Mouse (Mus musculus) lung, embryonic 15.5 days (tissue): ENCODE results near the gene Tssk1. TPM values are rescaled to one million over a fixed set of nuclear protein-coding genes. Genes with fewer than 3 reads are reported as not detected.
A peak's percentile ranks its signal among the peaks of the same experiment; 100 is the strongest.

Experiments
- ATAC-seq: fragments of 200-750 bp; cut with Nextera tagmentation; 2 replicates; pipeline ENCODE4 v1.8.0; 2017; ENCODE audit warnings: moderate number of reproducible peaks, borderline replicate concordance; ENCODE audit not compliant: low FRiP score, low TSS enrichment; ENCODE audit errors: extremely low read depth
- H3K27ac ChIP-seq: fragments of 300-500 bp; sonication (generic); 2 replicates; pipeline ENCODE4 v1.5.1; 2015; ENCODE audit warnings: moderate library complexity, mild to moderate bottlenecking, inconsistent platforms
- H3K27me3 ChIP-seq: fragments of 300-500 bp; sonication (generic); 2 replicates; pipeline ENCODE4 v1.6.1; 2015; ENCODE audit warnings: inconsistent platforms
- H3K36me3 ChIP-seq: fragments of 300-500 bp; sonication (generic); 2 replicates; pipeline ENCODE4 v1.6.1; 2015; ENCODE audit warnings: inconsistent platforms
- H3K4me1 ChIP-seq: fragments of 300-500 bp; sonication (generic); 2 replicates; pipeline ENCODE4 v1.6.1; 2015; ENCODE audit warnings: inconsistent platforms
- H3K4me2 ChIP-seq: fragments of 300-500 bp; sonication (generic); 2 replicates; pipeline ENCODE4 v1.6.1; 2015; ENCODE audit warnings: inconsistent platforms, mild to moderate bottlenecking, moderate library complexity
- H3K4me3 ChIP-seq: fragments of 300-500 bp; sonication (generic); 2 replicates; pipeline ENCODE4 v1.5.1; 2015; ENCODE audit warnings: mild to moderate bottlenecking, inconsistent platforms
- H3K9ac ChIP-seq: fragments of 300-500 bp; sonication (generic); 2 replicates; pipeline ENCODE4 v1.6.1; 2015; ENCODE audit warnings: inconsistent platforms
- H3K9me3 ChIP-seq: fragments of 300-500 bp; sonication (generic); 2 replicates; pipeline ENCODE4 v1.6.1; 2016; ENCODE audit warnings: inconsistent platforms
- WGBS: fragments of 180-500 bp; shearing (Covaris S2); methylation state at CpG from one replicate; pipeline ENCODE4 v1.1.7; 2015; 5-methylcytosine and 5-hydroxymethylcytosine counted together
- polyA plus RNA-seq: library from polyadenylated mRNA; unstranded; fragments of >200 nt; fragmentation: Nextera tagmentation; extraction: Ambion mirVana; gene quantifications from 2 replicates; pipeline ENCODE4 v1.2.1, GENCODE M21; 2015

Gene Tssk1
- polyA plus RNA-seq, 1 experiment from 2014 or later: 0.05 TPM

GRCm38 (mm10) chr16:17875174-17875573 is 18.8 kb upstream of the Tssk1 start:
- no peak overlapping the region for H3K27ac ChIP-seq
- peaks cover 26% of the 10 kb centered on the region for H3K36me3 ChIP-seq
- H3K4me3 ChIP-seq: no peak overlapping the region
- no peaks in the 10 kb centered on the region for H3K4me1 ChIP-seq
- WGBS: 69% methylated on average over 4 of the region's 4 CpGs
- no peaks in the 10 kb centered on the region for H3K9me3 ChIP-seq
- no peak overlapping the region for H3K4me2 ChIP-seq
- no peaks in the 10 kb centered on the region for H3K27me3 ChIP-seq
- no peak for ATAC-seq
- H3K9ac ChIP-seq: no peak overlapping the region

- H3K9ac ChIP-seq: no peak overlapping the region
- no peak overlapping the region for H3K27ac ChIP-seq
- ATAC-seq: no peak
- H3K4me1 ChIP-seq: no peaks in the 10 kb centered on the region
- H3K4me2 ChIP-seq: no peak overlapping the region
- 91% methylated on average over 1 of the region's 1 CpGs for WGBS
- H3K4me3 ChIP-seq: no peak overlapping the region
- H3K36me3 ChIP-seq: peaks cover 17% of the 10 kb centered on the region
- H3K27me3 ChIP-seq: no peaks in the 10 kb centered on the region
- H3K9me3 ChIP-seq: no peaks in the 10 kb centered on the region
Measured at GRCm38 (mm10) chr16:17876096-17876495, 17.9 kb upstream of the Tssk1 start.

GRCm38 (mm10) chr16:17879571-17879970 is 14.5 kb upstream of the Tssk1 start:
- no peak for ATAC-seq
- H3K27ac ChIP-seq: no peak overlapping the region
- H3K4me1 ChIP-seq: peaks cover 11% of the 10 kb centered on the region; the same call in 1 of the 2 replicates
- no peaks in the 10 kb centered on the region for H3K27me3 ChIP-seq
- 80% methylated on average over 4 of the region's 4 CpGs for WGBS
- H3K9me3 ChIP-seq: no peaks in the 10 kb centered on the region
- no peak overlapping the region for H3K9ac ChIP-seq
- no peak overlapping the region for H3K4me2 ChIP-seq
- no peaks in the 10 kb centered on the region for H3K36me3 ChIP-seq
- H3K4me3 ChIP-seq: no peak overlapping the region

- ATAC-seq: no peak
- Histone ChIP-seq H3K4me1 (peaks cover 11% of the 10 kb centered on the region; the same call in 1 of the 2 replicates), H3K27me3 (no peaks in the 10 kb centered on the region), H3K27ac (no peak overlapping the region), H3K9ac (no peak overlapping the region), H3K36me3 (no peaks in the 10 kb centered on the region), H3K9me3 (no peaks in the 10 kb centered on the region), H3K4me2 (no peak overlapping the region), H3K4me3 (no peak overlapping the region)
Measured at GRCm38 (mm10) chr16:17882196-17882595, 11.8 kb upstream of the Tssk1 start.

GRCm38 (mm10) chr16:17884116-17884515 is 9.9 kb upstream of the Tssk1 start:
- Histone ChIP-seq H3K36me3 (no peaks in the 10 kb centered on the region), H3K27me3 (no peaks in the 10 kb centered on the region), H3K9ac (no peak overlapping the region), H3K27ac (no peak overlapping the region), H3K4me1 (peaks cover 11% of the 10 kb centered on the region; the same call in 1 of the 2 replicates), H3K4me3 (no peak overlapping the region), H3K9me3 (no peaks in the 10 kb centered on the region), H3K4me2 (no peak overlapping the region)
- no peak for ATAC-seq
- 70% methylated on average over 6 of the region's 6 CpGs for WGBS

GRCm38 (mm10) chr16:17889689-17890341 is 4.2 kb upstream of the Tssk1 start:
- no peak overlapping the region for H3K9ac ChIP-seq
- H3K36me3 ChIP-seq: no peaks in the 10 kb centered on the region
- no peaks in the 10 kb centered on the region for H3K27me3 ChIP-seq
- H3K4me2 ChIP-seq: peak overlapping the region; percentile 75
- no peak for ATAC-seq
- 81% methylated on average over 6 of the region's 6 CpGs for WGBS
- no peak overlapping the region for H3K27ac ChIP-seq
- no peaks in the 10 kb centered on the region for H3K9me3 ChIP-seq
- peak overlapping the region; percentile 74 for H3K4me3 ChIP-seq
- H3K4me1 ChIP-seq: peaks cover 24% of the 10 kb centered on the region

- 40% methylated on average over 2 of the region's 2 CpGs for WGBS
- Histone ChIP-seq H3K4me3 (peak overlapping the region; percentile 74), H3K36me3 (no peaks in the 10 kb centered on the region), H3K27me3 (no peaks in the 10 kb centered on the region), H3K4me2 (peak overlapping the region; percentile 75), H3K9me3 (no peaks in the 10 kb centered on the region), H3K9ac (peak overlapping the region; percentile 90), H3K4me1 (peaks cover 24% of the 10 kb centered on the region), H3K27ac (no peak overlapping the region)
- no peak for ATAC-seq
Measured at GRCm38 (mm10) chr16:17890342-17890727, 3.7 kb upstream of the Tssk1 start.

GRCm38 (mm10) chr16:17890917-17891566 is 3.0 kb upstream of the Tssk1 start:
- peaks cover 24% of the 10 kb centered on the region for H3K4me1 ChIP-seq
- ATAC-seq: peak; percentile 67
- peak overlapping the region; percentile 92 for H3K27ac ChIP-seq
- WGBS: under 1% methylated on average over 44 of the region's 44 CpGs
- no peaks in the 10 kb centered on the region for H3K27me3 ChIP-seq
- no peaks in the 10 kb centered on the region for H3K9me3 ChIP-seq
- peak overlapping the region; percentile 90 for H3K9ac ChIP-seq
- H3K4me3 ChIP-seq: peak overlapping the region; percentile 74
- H3K36me3 ChIP-seq: no peaks in the 10 kb centered on the region
- peak overlapping the region; percentile 75 for H3K4me2 ChIP-seq

GRCm38 (mm10) chr16:17891567-17891959 is 2.5 kb upstream of the Tssk1 start, which contains the start of gene Gm20518:
Gene Gm20518, minus strand, starts transcription at chr16:17891671.
- Histone ChIP-seq H3K9me3 (no peaks in the 10 kb centered on the region), H3K4me3 (peak within 1 kb of the TSS; percentile 74), H3K36me3 (no peaks in the 10 kb centered on the region), H3K27ac (peak within 1 kb of the TSS; percentile 92), H3K9ac (peak within 1 kb of the TSS; percentile 90), H3K27me3 (no peaks in the 10 kb centered on the region), H3K4me2 (peak within 1 kb of the TSS; percentile 75), H3K4me1 (peaks cover 24% of the 10 kb centered on the region)
- WGBS: under 1% methylated on average over 32 of the region's 38 CpGs
- ATAC-seq: peak; percentile 98

GRCm38 (mm10) chr16:17892606-17893005 is 1.4 kb upstream of the Tssk1 start:
- Histone ChIP-seq H3K4me1 (peaks cover 24% of the 10 kb centered on the region), H3K4me3 (no peak overlapping the region), H3K9ac (no peak overlapping the region), H3K36me3 (no peaks in the 10 kb centered on the region), H3K9me3 (no peaks in the 10 kb centered on the region), H3K27me3 (no peaks in the 10 kb centered on the region), H3K4me2 (no peak overlapping the region), H3K27ac (no peak overlapping the region)
- ATAC-seq: no peak
- 52% methylated on average over 3 of the region's 3 CpGs for WGBS

GRCm38 (mm10) chr16:17896091-17896490 is 2.1 kb downstream of the Tssk1 start:
- no peak overlapping the region for H3K27ac ChIP-seq

GRCm38 (mm10) chr16:17898462-17898861 is 4.4 kb downstream of the Tssk1 start, which contains the start of the genes Dgcr2 and Tssk2:
Gene Dgcr2, minus strand, starts transcription at chr16:17898562.
Gene Tssk2, plus strand, starts transcription at chr16:17898637.
- no peak for ATAC-seq
- no peaks in the 10 kb centered on the region for H3K27me3 ChIP-seq
- no peak within 1 kb of the TSS for H3K27ac ChIP-seq
- peaks cover 43% of the 10 kb centered on the region for H3K36me3 ChIP-seq
- H3K4me1 ChIP-seq: no peaks in the 10 kb centered on the region
- no peak within 1 kb of the TSS for H3K9ac ChIP-seq
- no peak within 1 kb of the TSS for H3K4me3 ChIP-seq
- no peak within 1 kb of the TSS for H3K4me2 ChIP-seq
- 89% methylated on average over 14 of the region's 14 CpGs for WGBS
- no peaks in the 10 kb centered on the region for H3K9me3 ChIP-seq

More at GRCm38 (mm10) chr16:17896091-17896490, 2.1 kb downstream of the Tssk1 start:
- no peaks in the 10 kb centered on the region for H3K27me3 ChIP-seq
- ATAC-seq: no peak
- no peaks in the 10 kb centered on the region for H3K9me3 ChIP-seq
- no peak overlapping the region for H3K9ac ChIP-seq
- peaks cover 20% of the 10 kb centered on the region for H3K36me3 ChIP-seq
- no peak overlapping the region for H3K4me3 ChIP-seq
- peaks cover 10% of the 10 kb centered on the region; the same call in 1 of the 2 replicates for H3K4me1 ChIP-seq
- no peak overlapping the region for H3K4me2 ChIP-seq
